Mouse (Mus musculus): Measurements from ENCODE around the gene Rptor. TPM values are rescaled to one million over a fixed set of nuclear protein-coding genes. Genes with fewer than 3 reads are reported as not detected.
"Not testable (repeated sequence)": the region's sequence is repeated elsewhere in the genome, so short reads cannot be mapped to it uniquely, and the experiment has no call there.

The Rptor gene
- polyA plus RNA-seq, 1 experiment from 2014 or later: 12.2 TPM

- WGBS: 85% methylated on average over 9 of the region's 9 CpGs
- H3K9ac ChIP-seq: no peak overlapping the region
Measured at GRCm38 (mm10) chr11:119653336-119653735, 50.6 kb downstream of the Rptor start.

GRCm38 (mm10) chr11:119657534-119657933 lies 54.8 kb downstream of the Rptor start:
- Histone ChIP-seq H3K9ac (no peak overlapping the region), H3K27ac (replicated peaks) (no peak overlapping the region), H3K4me3 (replicated peaks) (no peak overlapping the region), H3K27me3 (no peaks in the 10 kb centered on the region), H3K9me3 (replicated peaks) (no peaks in the 10 kb centered on the region), H3K36me3 (peaks cover 4% of the 10 kb centered on the region; the same call in 1 of the 2 replicates), H3K4me2 (replicated peaks) (no peak overlapping the region), H3K4me1 (no peaks in the 10 kb centered on the region; the same call in 1 of the 2 replicates)
- WGBS: 70% methylated on average over 6 of the region's 6 CpGs
- ATAC-seq (ENCODE audit: insufficient number of reproducible peaks, low FRiP score, low TSS enrichment, low read depth): no peak

More at GRCm38 (mm10) chr11:119653336-119653735, 50.6 kb downstream of the Rptor start:
- no peaks in the 10 kb centered on the region for H3K9me3 ChIP-seq (replicated peaks)
- no peak overlapping the region for H3K4me2 ChIP-seq (replicated peaks)
- H3K4me1 ChIP-seq: peaks cover 16% of the 10 kb centered on the region
- ATAC-seq (ENCODE audit: insufficient number of reproducible peaks, low FRiP score, low TSS enrichment, low read depth): no peak
- H3K4me3 ChIP-seq (replicated peaks): no peak overlapping the region
- H3K27me3 ChIP-seq: no peaks in the 10 kb centered on the region
- no peak overlapping the region for H3K27ac ChIP-seq (replicated peaks)
- H3K36me3 ChIP-seq: peaks cover 4% of the 10 kb centered on the region; the same call in 1 of the 2 replicates

GRCm38 (mm10) chr11:119659296-119659695 lies 56.6 kb downstream of the Rptor start:
- H3K4me3 ChIP-seq (replicated peaks): no peak overlapping the region
- H3K27me3 ChIP-seq: no peaks in the 10 kb centered on the region
- WGBS: 82% methylated on average over 3 of the region's 3 CpGs
- no peaks in the 10 kb centered on the region for H3K9me3 ChIP-seq (replicated peaks)
- no peak overlapping the region for H3K27ac ChIP-seq (replicated peaks)
- H3K4me2 ChIP-seq (replicated peaks): no peak overlapping the region
- H3K36me3 ChIP-seq: peaks cover 4% of the 10 kb centered on the region; the same call in 1 of the 2 replicates
- peaks cover 4% of the 10 kb centered on the region for H3K4me1 ChIP-seq
- no peak overlapping the region for H3K9ac ChIP-seq
- no peak for ATAC-seq (ENCODE audit: insufficient number of reproducible peaks, low FRiP score, low TSS enrichment, low read depth)

- not testable (repeated sequence) for ATAC-seq (ENCODE audit: insufficient number of reproducible peaks, low FRiP score, low TSS enrichment, low read depth); H3K9ac ChIP-seq; H3K36me3 ChIP-seq; H3K4me3 ChIP-seq (replicated peaks); H3K27ac ChIP-seq (replicated peaks); H3K27me3 ChIP-seq; H3K4me2 ChIP-seq (replicated peaks); H3K9me3 ChIP-seq (replicated peaks); H3K4me1 ChIP-seq
- 30% methylated on average over 4 of the region's 4 CpGs for WGBS
Measured at GRCm38 (mm10) chr11:119661479-119661878, 58.8 kb downstream of the Rptor start.

GRCm38 (mm10) chr11:119663876-119664275 lies 61.2 kb downstream of the Rptor start:
- Histone ChIP-seq H3K36me3 (no peaks in the 10 kb centered on the region), H3K9ac (no peak overlapping the region), H3K4me1 (peaks cover 14% of the 10 kb centered on the region), H3K27ac (replicated peaks) (no peak overlapping the region), H3K4me2 (replicated peaks) (no peak overlapping the region), H3K27me3 (no peaks in the 10 kb centered on the region), H3K4me3 (replicated peaks) (no peak overlapping the region), H3K9me3 (replicated peaks) (no peaks in the 10 kb centered on the region)
- no peak for ATAC-seq (ENCODE audit: insufficient number of reproducible peaks, low FRiP score, low TSS enrichment, low read depth)
- 92% methylated on average over 2 of the region's 2 CpGs for WGBS

GRCm38 (mm10) chr11:119664678-119665307 lies 62.1 kb downstream of the Rptor start:
- no peak overlapping the region for H3K4me3 ChIP-seq (replicated peaks)
- no peak overlapping the region for H3K27ac ChIP-seq (replicated peaks)
- H3K27me3 ChIP-seq: no peaks in the 10 kb centered on the region
- H3K4me1 ChIP-seq: peaks cover 16% of the 10 kb centered on the region
- H3K9me3 ChIP-seq (replicated peaks): no peaks in the 10 kb centered on the region
- 69% methylated on average over 10 of the region's 10 CpGs for WGBS
- no peak overlapping the region for H3K9ac ChIP-seq
- no peaks in the 10 kb centered on the region for H3K36me3 ChIP-seq
- no peak overlapping the region for H3K4me2 ChIP-seq (replicated peaks)
- no peak for ATAC-seq (ENCODE audit: insufficient number of reproducible peaks, low FRiP score, low TSS enrichment, low read depth)

- no peak overlapping the region for H3K4me2 ChIP-seq (replicated peaks)
- no peak overlapping the region for H3K9ac ChIP-seq
- peaks cover 21% of the 10 kb centered on the region for H3K4me1 ChIP-seq
- no peak for ATAC-seq (ENCODE audit: insufficient number of reproducible peaks, low FRiP score, low TSS enrichment, low read depth)
- no peaks in the 10 kb centered on the region for H3K36me3 ChIP-seq
- H3K27ac ChIP-seq (replicated peaks): no peak overlapping the region
- H3K27me3 ChIP-seq: no peaks in the 10 kb centered on the region
- 85% methylated on average over 5 of the region's 5 CpGs for WGBS
- no peak overlapping the region for H3K4me3 ChIP-seq (replicated peaks)
- H3K9me3 ChIP-seq (replicated peaks): no peaks in the 10 kb centered on the region
Measured at GRCm38 (mm10) chr11:119665308-119665702, 62.6 kb downstream of the Rptor start.

GRCm38 (mm10) chr11:119666567-119667108 lies 63.9 kb downstream of the Rptor start:
- H3K36me3 ChIP-seq: no peaks in the 10 kb centered on the region
- no peak overlapping the region for H3K4me3 ChIP-seq (replicated peaks)
- H3K4me2 ChIP-seq (replicated peaks): no peak overlapping the region
- H3K27ac ChIP-seq (replicated peaks): peak overlapping the region; percentile 25; the same call in 1 of the 2 replicates
- peak; percentile 59; the same call in 1 of the 2 replicates for ATAC-seq (ENCODE audit: insufficient number of reproducible peaks, low FRiP score, low TSS enrichment, low read depth)
- H3K9me3 ChIP-seq (replicated peaks): no peaks in the 10 kb centered on the region
- peaks cover 21% of the 10 kb centered on the region for H3K4me1 ChIP-seq
- no peak overlapping the region for H3K9ac ChIP-seq
- WGBS: 29% methylated on average over 2 of the region's 2 CpGs
- no peaks in the 10 kb centered on the region for H3K27me3 ChIP-seq

GRCm38 (mm10) chr11:119670690-119671666 lies 68.3 kb downstream of the Rptor start:
- 63% methylated on average over 11 of the region's 11 CpGs for WGBS
- H3K9me3 ChIP-seq (replicated peaks): no peaks in the 10 kb centered on the region
- no peaks in the 10 kb centered on the region for H3K27me3 ChIP-seq
- no peak overlapping the region for H3K4me2 ChIP-seq (replicated peaks)
- H3K27ac ChIP-seq (replicated peaks): no peak overlapping the region
- no peak overlapping the region for H3K9ac ChIP-seq
- no peaks in the 10 kb centered on the region for H3K36me3 ChIP-seq
- H3K4me3 ChIP-seq (replicated peaks): no peak overlapping the region
- no peak for ATAC-seq (ENCODE audit: insufficient number of reproducible peaks, low FRiP score, low TSS enrichment, low read depth)
- H3K4me1 ChIP-seq: peaks cover 24% of the 10 kb centered on the region

GRCm38 (mm10) chr11:119672041-119672440 lies 69.3 kb downstream of the Rptor start:
- H3K9me3 ChIP-seq (replicated peaks): no peaks in the 10 kb centered on the region
- no peak for ATAC-seq (ENCODE audit: insufficient number of reproducible peaks, low FRiP score, low TSS enrichment, low read depth)
- H3K4me1 ChIP-seq: peaks cover 29% of the 10 kb centered on the region
- H3K4me3 ChIP-seq (replicated peaks): no peak overlapping the region
- no peaks in the 10 kb centered on the region for H3K27me3 ChIP-seq
- no peaks in the 10 kb centered on the region for H3K36me3 ChIP-seq
- no peak overlapping the region for H3K9ac ChIP-seq
- H3K27ac ChIP-seq (replicated peaks): no peak overlapping the region
- H3K4me2 ChIP-seq (replicated peaks): no peak overlapping the region
- 45% methylated on average over 2 of the region's 2 CpGs for WGBS

- H3K4me1 ChIP-seq: peaks cover 32% of the 10 kb centered on the region
- no peak overlapping the region for H3K4me2 ChIP-seq (replicated peaks)
- no peak overlapping the region for H3K9ac ChIP-seq
- 60% methylated on average over 4 of the region's 4 CpGs for WGBS
- no peak overlapping the region for H3K27ac ChIP-seq (replicated peaks)
- no peak overlapping the region for H3K4me3 ChIP-seq (replicated peaks)
- no peaks in the 10 kb centered on the region for H3K36me3 ChIP-seq
- ATAC-seq (ENCODE audit: insufficient number of reproducible peaks, low FRiP score, low TSS enrichment, low read depth): no peak
- no peaks in the 10 kb centered on the region for H3K27me3 ChIP-seq
- H3K9me3 ChIP-seq (replicated peaks): no peaks in the 10 kb centered on the region
Measured at GRCm38 (mm10) chr11:119672775-119673174, 70.1 kb downstream of the Rptor start.

All from embryonic facial prominence, embryonic 15.5 days (tissue).